ENCODE assay signal across 27 mouse cellular contexts in genomic region chr19:10565217-10565616, GRCm38 (mm10). TPM values are rescaled to one million over a fixed set of nuclear protein-coding genes. Genes with fewer than 3 reads are reported as not detected.
DNase-seq lines count a peak whose midpoint lies in the region; ATAC-seq and TF ChIP-seq lines count a peak whose summit lies in the region.
"Had no signal": no experiment of that assay in that cellular context is flagged by ENCODE, and none has a peak within 500 bp of the region (broad histone marks: within the 10 kb centered on the region; RNA-seq: fewer than 3 reads in every experiment).

No protein-coding gene starts in this region.

- no peak for DNase-seq in liver, postnatal 0 days
- DNase-seq in cerebellum, postnatal 10 days: no peak
- no peak for DNase-seq in right cerebral cortex, adult 18-20 months
- DNase-seq: adrenal gland, adult 8-10 months; cerebellum, adult 8-10 months; cerebellum, postnatal 36 days; gastrocnemius, postnatal 25 days; heart, adult 18-20 months; heart, postnatal 4 days; kidney, adult 9 months; kidney, postnatal 10 days; layer of hippocampus, postnatal 36 days; left cerebral cortex, postnatal 4 days; lung, embryonic 14.5 days; lung, postnatal 14 days; thymus, adult 2 months; thymus, postnatal 36 days had no signal

- 0 out of 2 replicates have a peak, but pooled peaks cover 7% of the 10 kb centered on the region for H3K36me3 ChIP-seq in heart, embryonic 15.5 days
- H3K36me3 ChIP-seq in heart, embryonic 11.5 days (ENCODE audit: control insufficient read depth, insufficient read depth, low read length): peaks cover 6% of the 10 kb centered on the region; the same call in 1 of the 2 replicates
- peaks cover 21% of the 10 kb centered on the region for H3K36me3 ChIP-seq in megakaryocyte, embryonic 14.5 days (replicated peaks; ENCODE audit: low read length)
- H3K36me3 ChIP-seq in liver, postnatal 0 days (replicated peaks; ENCODE audit: insufficient read depth, low read length): peaks cover 1% of the 10 kb centered on the region

- H3K27me3 ChIP-seq in heart, embryonic 15.5 days: no peaks in the 10 kb centered on the region
- H3K27me3 ChIP-seq in heart, embryonic 11.5 days (ENCODE audit: control insufficient read depth, insufficient read depth, low read length): no peaks in the 10 kb centered on the region
- H3K27me3 ChIP-seq in megakaryocyte, embryonic 14.5 days (replicated peaks): no peaks in the 10 kb centered on the region
- H3K27me3 ChIP-seq in liver, postnatal 0 days (ENCODE audit: insufficient read depth, low read length): no peaks in the 10 kb centered on the region
- H3K27me3 ChIP-seq: forebrain, embryonic 13.5 days; neural tube, embryonic 12.5 days had no signal

- H3K4me3 ChIP-seq in heart, embryonic 15.5 days: no peak overlapping the region
- no peak overlapping the region for H3K4me3 ChIP-seq in heart, embryonic 11.5 days (ENCODE audit: low read depth, low read length)
- peak overlapping the region; percentile 62 for H3K4me3 ChIP-seq in megakaryocyte, embryonic 14.5 days (replicated peaks)
- H3K4me3 ChIP-seq in liver, postnatal 0 days (ENCODE audit: low read depth, low read length): no peak overlapping the region
- H3K4me3 ChIP-seq: forebrain, embryonic 13.5 days; neural tube, embryonic 12.5 days had no signal

- H3K4me2 ChIP-seq in heart, embryonic 15.5 days: no peak overlapping the region
- H3K4me2 ChIP-seq in heart, embryonic 11.5 days: no peak overlapping the region
- 0 out of 2 replicates have a peak overlapping the region, but pooled peaks have one; percentile 7 for H3K4me2 ChIP-seq in liver, postnatal 0 days (ENCODE audit: low read depth, low read length)
- H3K4me2 ChIP-seq: forebrain, embryonic 13.5 days; hindbrain, embryonic 14.5 days; lung, embryonic 14.5 days; midbrain, embryonic 11.5 days; neural tube, embryonic 12.5 days had no signal

- H3K9me3 ChIP-seq in heart, embryonic 15.5 days (replicated peaks): no peaks in the 10 kb centered on the region
- peaks cover 3% of the 10 kb centered on the region; the same call in 1 of the 2 replicates for H3K9me3 ChIP-seq in heart, embryonic 11.5 days (replicated peaks; ENCODE audit: control insufficient read depth, low read length)
- no peaks in the 10 kb centered on the region for H3K9me3 ChIP-seq in megakaryocyte, embryonic 14.5 days
- no peaks in the 10 kb centered on the region for H3K9me3 ChIP-seq in liver, postnatal 0 days (ENCODE audit: low read length)
- H3K9me3 ChIP-seq: forebrain, embryonic 13.5 days; neural tube, embryonic 12.5 days had no signal

- ATAC-seq in heart, embryonic 15.5 days (replicated peaks; ENCODE audit: insufficient number of reproducible peaks, insufficient read depth, low FRiP score, low read depth): no peak
- no peak for ATAC-seq in heart, embryonic 11.5 days (replicated peaks; ENCODE audit: insufficient number of reproducible peaks, low FRiP score, low TSS enrichment)
- no peak for ATAC-seq in megakaryocyte, adult 5-6 weeks (ENCODE audit: poor library complexity, severe bottlenecking)
- ATAC-seq in liver, postnatal 0 days: peak; percentile 68
- ATAC-seq: forebrain, embryonic 13.5 days; intestine, postnatal 0 days; midbrain, embryonic 16.5 days had no signal

- no peak for TF ChIP-seq EP300 in liver, postnatal 0 days (IDR thresholded peaks at IDR 0.05; ENCODE audit: low read depth)

- TF ChIP-seq CTCF in liver, postnatal 0 days (IDR thresholded peaks at IDR 0.05; ENCODE audit: low read depth): no peak

- no peak overlapping the region for H3K9ac ChIP-seq in heart, embryonic 15.5 days
- H3K9ac ChIP-seq in heart, embryonic 11.5 days (ENCODE audit: low read depth, low read length): no peak overlapping the region
- no peak overlapping the region for H3K9ac ChIP-seq in liver, postnatal 0 days (replicated peaks)
- H3K9ac ChIP-seq: forebrain, embryonic 13.5 days; hindbrain, embryonic 14.5 days; lung, embryonic 14.5 days; neural tube, embryonic 12.5 days had no signal

- WGBS in heart, embryonic 15.5 days: 57% methylated on average over 4 of the region's 4 CpGs
- 66% methylated on average over 4 of the region's 4 CpGs for WGBS in heart, embryonic 11.5 days (ENCODE audit: insufficient replicate concordance)
- WGBS in liver, postnatal 0 days (ENCODE audit: insufficient replicate concordance): 36% methylated on average over 4 of the region's 4 CpGs

- peaks cover 12% of the 10 kb centered on the region for H3K4me1 ChIP-seq in heart, embryonic 15.5 days (replicated peaks)
- H3K4me1 ChIP-seq in heart, embryonic 11.5 days (ENCODE audit: control insufficient read depth, insufficient read depth, low read length): peaks cover 4% of the 10 kb centered on the region; the same call in 1 of the 2 replicates
- H3K4me1 ChIP-seq in megakaryocyte, embryonic 14.5 days: peaks cover 73% of the 10 kb centered on the region
- H3K4me1 ChIP-seq in liver, postnatal 0 days (ENCODE audit: insufficient read depth): peaks cover 6% of the 10 kb centered on the region; the same call in 1 of the 2 replicates
- H3K4me1 ChIP-seq: forebrain, embryonic 13.5 days; neural tube, embryonic 12.5 days had no signal

- H3K27ac ChIP-seq in heart, embryonic 15.5 days: peak overlapping the region; percentile 25; the same call in 1 of the 2 replicates
- H3K27ac ChIP-seq in heart, embryonic 11.5 days (ENCODE audit: low read depth, low read length): no peak overlapping the region
- peak overlapping the region; percentile 1; the same call in 1 of the 2 replicates for H3K27ac ChIP-seq in liver, postnatal 0 days (ENCODE audit: low read depth)
- H3K27ac ChIP-seq: forebrain, embryonic 13.5 days; hindbrain, embryonic 14.5 days; neural tube, embryonic 12.5 days had no signal

RNA-seq across cellular contexts. Expression of gene Tmem216, which starts 9.2 kb away (rescaled TPM):
- polyA plus RNA-seq in heart, embryonic 15.5 days (2015; fragmentation: Nextera tagmentation; extraction: Ambion mirVana): 14.8 and 19.8 TPM in 2 replicates
- polyA plus RNA-seq in heart, embryonic 11.5 days (2014; fragmentation: Nextera tagmentation; extraction: Ambion mirVana): 22.9 and 24.4 TPM in 2 replicates
- 0.85 and 2.7 TPM in 2 replicates for polyA plus RNA-seq in megakaryocyte, embryonic 14.5 days (2012; ENCODE audit: insufficient read depth, low replicate concordance)
- 19.1 and 27.3 TPM in 2 replicates for total RNA-seq in megakaryocyte, adult 5-6 weeks (2015)
- total RNA-seq in megakaryocyte, adult 5-6 weeks (2017): 16.5 and 18.7 TPM in 2 replicates
- 11.7 and 13.0 TPM in 2 replicates for polyA plus RNA-seq in liver, postnatal 0 days (2015; fragmentation: Nextera tagmentation; extraction: Ambion mirVana)

RNA-seq across cellular contexts. Expression of gene Cyb561a3, which starts 11.8 kb away (rescaled TPM):
- polyA plus RNA-seq in heart, embryonic 15.5 days (2015; fragmentation: Nextera tagmentation; extraction: Ambion mirVana): 15.4 and 21.8 TPM in 2 replicates
- polyA plus RNA-seq in heart, embryonic 11.5 days (2014; fragmentation: Nextera tagmentation; extraction: Ambion mirVana): 12.8 and 14.3 TPM in 2 replicates
- 19.0 and 19.6 TPM in 2 replicates for polyA plus RNA-seq in megakaryocyte, embryonic 14.5 days (2012; ENCODE audit: insufficient read depth, low replicate concordance)
- 37.2 and 38.8 TPM in 2 replicates for total RNA-seq in megakaryocyte, adult 5-6 weeks (2015)
- 36.1 and 38.3 TPM in 2 replicates for total RNA-seq in megakaryocyte, adult 5-6 weeks (2017)
- 18.5 and 19.0 TPM in 2 replicates for polyA plus RNA-seq in liver, postnatal 0 days (2015; fragmentation: Nextera tagmentation; extraction: Ambion mirVana)

RNA-seq across cellular contexts. Expression of gene Tmem138, which starts 11.9 kb away (rescaled TPM):
- 21.4 and 26.2 TPM in 2 replicates for polyA plus RNA-seq in heart, embryonic 15.5 days (2015; fragmentation: Nextera tagmentation; extraction: Ambion mirVana)
- 31.7 and 32.0 TPM in 2 replicates for polyA plus RNA-seq in heart, embryonic 11.5 days (2014; fragmentation: Nextera tagmentation; extraction: Ambion mirVana)
- 2.5 and 5.2 TPM in 2 replicates for polyA plus RNA-seq in megakaryocyte, embryonic 14.5 days (2012; ENCODE audit: insufficient read depth, low replicate concordance)
- total RNA-seq in megakaryocyte, adult 5-6 weeks (2015): 14.1 and 16.7 TPM in 2 replicates
- total RNA-seq in megakaryocyte, adult 5-6 weeks (2017): 2.1 and 4.0 TPM in 2 replicates
- polyA plus RNA-seq in liver, postnatal 0 days (2015; fragmentation: Nextera tagmentation; extraction: Ambion mirVana): 8.2 and 8.4 TPM in 2 replicates

RNA-seq across cellular contexts. Expression of gene Sdhaf2, which starts 39.3 kb away (rescaled TPM):
- 45.2 and 49.4 TPM in 2 replicates for polyA plus RNA-seq in heart, embryonic 15.5 days (2015; fragmentation: Nextera tagmentation; extraction: Ambion mirVana)
- 51.7 and 62.6 TPM in 2 replicates for polyA plus RNA-seq in heart, embryonic 11.5 days (2014; fragmentation: Nextera tagmentation; extraction: Ambion mirVana)
- polyA plus RNA-seq in megakaryocyte, embryonic 14.5 days (2012; ENCODE audit: insufficient read depth, low replicate concordance): 1.5 and 8.7 TPM in 2 replicates
- 46.9 and 51.5 TPM in 2 replicates for total RNA-seq in megakaryocyte, adult 5-6 weeks (2015)
- total RNA-seq in megakaryocyte, adult 5-6 weeks (2017): 54.6 and 55.9 TPM in 2 replicates
- 23.6 and 25.4 TPM in 2 replicates for polyA plus RNA-seq in liver, postnatal 0 days (2015; fragmentation: Nextera tagmentation; extraction: Ambion mirVana)

RNA-seq across cellular contexts. Expression of gene Ddb1, which starts 39.9 kb away (rescaled TPM):
- polyA plus RNA-seq in heart, embryonic 15.5 days (2015; fragmentation: Nextera tagmentation; extraction: Ambion mirVana): 204 and 272 TPM in 2 replicates
- polyA plus RNA-seq in heart, embryonic 11.5 days (2014; fragmentation: Nextera tagmentation; extraction: Ambion mirVana): 265 and 328 TPM in 2 replicates
- 9.8 and 16.8 TPM in 2 replicates for polyA plus RNA-seq in megakaryocyte, embryonic 14.5 days (2012; ENCODE audit: insufficient read depth, low replicate concordance)
- total RNA-seq in megakaryocyte, adult 5-6 weeks (2015): 45.1 and 49.1 TPM in 2 replicates
- 156 and 175 TPM in 2 replicates for total RNA-seq in megakaryocyte, adult 5-6 weeks (2017)
- 68.7 and 81.3 TPM in 2 replicates for polyA plus RNA-seq in liver, postnatal 0 days (2015; fragmentation: Nextera tagmentation; extraction: Ambion mirVana)
